Mouse (Mus musculus): Measurements from ENCODE around the gene H2-Q7.
"Not testable (repeated sequence)": the region's sequence is repeated elsewhere in the genome, so short reads cannot be mapped to it uniquely, and the experiment has no call there.

H2-Q7 gene

GRCm38 (mm10) chr17:35437386-35437936 lies 1.5 kb upstream of the H2-Q7 start:
- not testable (repeated sequence) for DNase-seq (ENCODE audit: low spot score)

GRCm38 (mm10) chr17:35438395-35438794 lies 560 bp upstream of the H2-Q7 start:
- not testable (repeated sequence) for DNase-seq (ENCODE audit: low spot score)

- peak; percentile 16 for DNase-seq (ENCODE audit: low spot score)
These were observed 366 bp downstream of the H2-Q7 start for GRCm38 (mm10) chr17:35439295-35439747.

- DNase-seq (ENCODE audit: low spot score) = not testable (repeated sequence)
These were observed 1.1 kb downstream of the H2-Q7 start for GRCm38 (mm10) chr17:35439925-35440645.

GRCm38 (mm10) chr17:35442376-35442775 lies 3.4 kb downstream of the H2-Q7 start:
- not testable (repeated sequence) for DNase-seq (ENCODE audit: low spot score)

- not testable (repeated sequence) for DNase-seq (ENCODE audit: low spot score)
These were observed 5.6 kb downstream of the H2-Q7 start for GRCm38 (mm10) chr17:35444510-35444909.

GRCm38 (mm10) chr17:35458247-35458646 lies 19.3 kb downstream of the H2-Q7 start:
- DNase-seq (ENCODE audit: low spot score) = not testable (repeated sequence)

- DNase-seq (ENCODE audit: low spot score) = not testable (repeated sequence)
These were observed 21.8 kb downstream of the H2-Q7 start for GRCm38 (mm10) chr17:35460513-35461341.

- not testable (repeated sequence) for DNase-seq (ENCODE audit: low spot score)
These were observed 26.7 kb downstream of the H2-Q7 start for GRCm38 (mm10) chr17:35465651-35466050.

GRCm38 (mm10) chr17:35468936-35469335 lies 30.0 kb downstream of the H2-Q7 start:
- not testable (repeated sequence) for DNase-seq (ENCODE audit: low spot score)

- no peak for DNase-seq (ENCODE audit: low spot score)
These were observed 31.1 kb downstream of the H2-Q7 start, which contains the start of gene H2-Q10 for GRCm38 (mm10) chr17:35469842-35470751. H2-Q10 (plus strand) TSS chr17:35470089.

- peak; percentile 56 for DNase-seq (ENCODE audit: low spot score)
These were observed 45.1 kb downstream of the H2-Q7 start for GRCm38 (mm10) chr17:35484066-35484465.

GRCm38 (mm10) chr17:35485702-35486101 lies 46.7 kb downstream of the H2-Q7 start:
- DNase-seq (ENCODE audit: low spot score) = no peak

GRCm38 (mm10) chr17:35486726-35487125 lies 47.8 kb downstream of the H2-Q7 start:
- DNase-seq (ENCODE audit: low spot score) = no peak

GRCm38 (mm10) chr17:35488041-35488440 lies 49.1 kb downstream of the H2-Q7 start:
- DNase-seq (ENCODE audit: low spot score) = no peak

- DNase-seq (ENCODE audit: low spot score) = no peak
These were observed 51.4 kb downstream of the H2-Q7 start for GRCm38 (mm10) chr17:35490320-35490719.

Measured in urinary bladder, postnatal 14 days (tissue).